Mouse (Mus musculus): ENCODE measurements around the gene 4930407I10Rik. TPM values are rescaled to one million over a fixed set of nuclear protein-coding genes. Genes with fewer than 3 reads are reported as not detected.
A peak's percentile ranks its signal among the peaks of the same experiment; 100 is the strongest.

4930407I10Rik gene
- polyA plus RNA-seq, 1 experiment, result not detected

DNA sequence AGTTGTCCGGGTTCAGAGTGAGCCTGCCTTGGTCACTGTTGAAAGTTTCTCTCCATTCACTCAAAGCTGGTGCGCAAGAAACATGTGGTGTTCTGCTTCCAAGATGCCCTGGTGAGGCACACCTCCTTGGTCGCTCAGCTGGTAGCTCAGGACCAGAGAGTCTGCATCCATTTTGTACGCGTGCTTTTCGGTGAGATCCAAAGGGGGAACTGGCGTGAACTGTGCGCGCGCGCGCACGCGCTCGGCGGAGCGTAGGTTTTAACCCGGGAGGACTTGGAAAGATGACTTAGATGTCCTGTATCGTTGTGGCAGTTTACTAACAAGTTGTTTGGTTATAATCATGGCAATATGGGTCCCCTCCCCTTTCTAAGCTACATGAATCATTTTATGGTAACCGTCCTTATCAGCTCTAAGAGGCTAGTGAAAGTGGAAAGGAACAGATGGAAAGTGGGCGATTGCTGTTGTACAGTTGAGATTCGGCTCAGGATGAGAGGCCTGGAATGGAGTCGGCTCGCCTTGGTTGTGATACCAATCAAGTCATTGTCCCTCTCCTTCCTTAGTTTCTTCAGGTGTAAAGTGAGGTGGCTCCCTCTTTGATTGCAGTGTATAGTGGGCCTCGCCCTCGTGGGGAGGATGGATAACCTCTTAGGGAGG lies 13.0 kb downstream of the 4930407I10Rik start:
- TF ChIP-seq CTCF (IDR thresholded peaks at IDR 0.05; ENCODE audit: control insufficient read depth, insufficient read depth, low read length), result no peak
- no peak for TF ChIP-seq POLR2A (IDR thresholded peaks at IDR 0.05; ENCODE audit: borderline replicate concordance, control insufficient read depth, low read depth, low read length)
- no peak overlapping the region for H3K27ac ChIP-seq (ENCODE audit: control insufficient read depth, insufficient read depth, low read depth, low read length, poor library complexity)
- no peak overlapping the region for H3K4me3 ChIP-seq (replicated peaks; ENCODE audit: control insufficient read depth, low read depth, low read length)
- H3K4me1 ChIP-seq (ENCODE audit: control insufficient read depth, insufficient read depth, low read length), result no peaks in the 10 kb centered on the region
- WGBS, result 88% methylated on average over 26 of the region's 26 CpGs

DNA sequence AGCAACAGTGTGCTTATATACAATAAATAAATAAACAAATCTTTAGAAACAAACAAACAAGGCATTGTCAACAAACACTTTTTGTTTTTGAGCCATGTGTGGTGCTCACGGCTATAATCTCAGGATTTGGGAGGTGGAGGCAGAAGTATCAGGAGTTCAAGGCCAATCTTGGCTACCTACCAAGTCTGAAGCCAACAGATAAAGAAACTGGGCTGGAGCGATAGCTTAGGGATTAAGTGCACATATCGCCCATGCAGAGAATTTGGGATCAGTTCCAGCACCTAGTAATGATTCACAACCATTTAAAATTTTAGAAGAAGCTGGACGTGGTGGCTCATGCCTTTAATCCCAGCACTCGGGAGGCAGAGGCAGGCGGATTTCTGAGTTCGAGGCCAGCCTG lies 14.5 kb downstream of the 4930407I10Rik start:
- TF ChIP-seq CTCF (IDR thresholded peaks at IDR 0.05; ENCODE audit: control insufficient read depth, insufficient read depth, low read length), result no peak
- WGBS, result 64% methylated on average over 7 of the region's 7 CpGs
- Histone ChIP-seq H3K4me3 (replicated peaks; ENCODE audit: control insufficient read depth, low read depth, low read length) (no peak overlapping the region), H3K27ac (ENCODE audit: control insufficient read depth, insufficient read depth, low read depth, low read length, poor library complexity) (no peak overlapping the region), H3K4me1 (ENCODE audit: control insufficient read depth, insufficient read depth, low read length) (no peaks in the 10 kb centered on the region)

DNA sequence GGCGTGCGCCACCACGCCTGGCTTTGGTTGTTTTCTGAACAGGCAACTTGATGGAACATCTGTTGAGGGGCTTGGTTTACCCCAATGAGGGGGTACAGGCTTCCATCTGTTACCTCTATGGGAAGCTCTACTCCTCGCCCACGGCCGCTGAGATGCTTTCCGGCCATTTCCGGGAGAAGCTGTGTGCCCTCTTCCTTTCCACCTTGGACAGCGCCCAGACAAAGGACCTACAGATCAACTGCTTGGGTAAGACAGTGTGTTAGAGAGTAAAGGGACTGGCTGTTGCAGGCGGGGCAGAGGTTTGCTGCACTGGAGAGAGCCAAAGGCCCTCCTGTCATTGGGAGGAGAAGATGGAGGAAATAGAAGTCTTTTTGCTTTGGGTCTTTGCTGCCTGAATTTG lies 20.9 kb downstream of the 4930407I10Rik start:
- TF ChIP-seq POLR2A (IDR thresholded peaks at IDR 0.05; ENCODE audit: borderline replicate concordance, control insufficient read depth, low read depth, low read length), result no peak
- no peak for TF ChIP-seq CTCF (IDR thresholded peaks at IDR 0.05; ENCODE audit: control insufficient read depth, insufficient read depth, low read length)
- 54% methylated on average over 10 of the region's 10 CpGs for WGBS

DNA sequence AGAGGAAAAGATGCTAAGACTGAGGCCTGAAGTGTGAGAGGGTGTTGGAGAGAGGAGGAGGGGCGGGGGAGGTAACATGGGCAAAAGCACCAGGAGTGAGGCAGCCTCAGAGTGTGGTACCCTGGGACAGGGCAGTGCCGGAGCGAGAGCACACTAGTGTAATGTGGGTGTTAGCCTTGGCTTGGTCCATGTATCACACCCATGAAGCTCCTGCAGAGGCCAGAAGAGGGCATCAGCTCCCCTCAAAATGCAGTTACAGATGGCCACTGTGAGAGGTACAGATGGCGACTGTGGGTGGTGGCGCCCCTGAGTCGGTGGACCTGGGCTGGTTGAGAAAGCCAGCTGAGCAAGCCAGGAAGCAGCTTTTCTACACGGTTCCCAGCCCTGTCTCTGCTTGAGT lies 22.2 kb downstream of the 4930407I10Rik start:
- H3K27ac ChIP-seq (ENCODE audit: control insufficient read depth, insufficient read depth, low read depth, low read length, poor library complexity), result no peak overlapping the region
- WGBS, result 23% methylated on average over 7 of the region's 7 CpGs
- TF ChIP-seq CTCF (IDR thresholded peaks at IDR 0.05; ENCODE audit: control insufficient read depth, insufficient read depth, low read length), result peak; percentile 54
- TF ChIP-seq POLR2A (IDR thresholded peaks at IDR 0.05; ENCODE audit: borderline replicate concordance, control insufficient read depth, low read depth, low read length), result no peak
- H3K4me3 ChIP-seq (replicated peaks; ENCODE audit: control insufficient read depth, low read depth, low read length), result no peak overlapping the region
- no peaks in the 10 kb centered on the region for H3K4me1 ChIP-seq (ENCODE audit: control insufficient read depth, insufficient read depth, low read length)

More for the DNA sequence above, 20.9 kb downstream of the 4930407I10Rik start:
- Histone ChIP-seq H3K4me1 (ENCODE audit: control insufficient read depth, insufficient read depth, low read length) (no peaks in the 10 kb centered on the region), H3K4me3 (replicated peaks; ENCODE audit: control insufficient read depth, low read depth, low read length) (no peak overlapping the region), H3K27ac (ENCODE audit: control insufficient read depth, insufficient read depth, low read depth, low read length, poor library complexity) (no peak overlapping the region)

DNA sequence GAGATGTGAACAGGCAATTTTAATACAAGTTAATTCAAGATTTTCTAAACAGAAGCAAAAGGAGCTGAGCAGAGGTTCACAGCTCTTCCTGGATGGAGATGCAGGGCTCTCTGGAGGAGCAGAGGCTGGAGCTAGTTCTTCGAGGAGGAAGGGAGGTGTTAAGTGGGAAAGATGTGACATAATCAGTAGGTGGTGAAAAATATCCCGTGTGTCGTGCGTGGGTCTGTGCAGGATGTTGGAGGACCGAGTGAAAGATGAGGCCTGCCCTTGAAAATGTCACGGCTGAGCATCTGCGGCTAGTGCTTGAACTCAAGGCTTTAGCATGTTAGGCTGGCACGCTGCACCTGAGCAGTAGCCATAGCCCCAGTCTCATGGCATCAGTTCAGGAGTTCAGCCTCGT lies 26.7 kb downstream of the 4930407I10Rik start:
- no peaks in the 10 kb centered on the region; the same call in 1 of the 2 replicates for H3K4me1 ChIP-seq (ENCODE audit: control insufficient read depth, insufficient read depth, low read length)
- H3K4me3 ChIP-seq (replicated peaks; ENCODE audit: control insufficient read depth, low read depth, low read length), result no peak overlapping the region
- no peak overlapping the region for H3K27ac ChIP-seq (ENCODE audit: control insufficient read depth, insufficient read depth, low read depth, low read length, poor library complexity)
- WGBS, result 82% methylated on average over 9 of the region's 9 CpGs
- no peak for TF ChIP-seq CTCF (IDR thresholded peaks at IDR 0.05; ENCODE audit: control insufficient read depth, insufficient read depth, low read length)
- TF ChIP-seq POLR2A (IDR thresholded peaks at IDR 0.05; ENCODE audit: borderline replicate concordance, control insufficient read depth, low read depth, low read length), result no peak

DNA sequence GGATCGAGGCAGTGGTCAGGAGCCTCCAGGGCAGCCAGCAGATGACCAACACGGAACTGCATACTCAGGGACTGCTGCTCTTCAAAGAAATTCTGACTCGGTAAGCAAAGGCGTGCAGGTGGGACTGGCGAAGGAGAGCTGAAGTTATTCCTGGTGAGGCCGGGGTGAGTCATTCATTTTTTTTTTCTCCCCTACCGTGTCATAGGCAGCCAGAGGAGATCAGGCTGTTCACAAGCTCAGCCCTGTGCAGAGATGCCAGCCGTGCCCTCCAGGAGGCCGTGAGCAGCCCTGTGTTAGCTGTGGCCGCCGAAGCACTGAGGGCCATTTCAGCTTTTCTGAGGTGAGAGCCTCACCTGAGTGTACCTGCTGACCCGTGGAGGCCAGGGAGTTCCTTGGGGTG lies 27.2 kb downstream of the 4930407I10Rik start:
- Histone ChIP-seq H3K4me1 (ENCODE audit: control insufficient read depth, insufficient read depth, low read length) (no peaks in the 10 kb centered on the region; the same call in 1 of the 2 replicates), H3K27ac (ENCODE audit: control insufficient read depth, insufficient read depth, low read depth, low read length, poor library complexity) (no peak overlapping the region), H3K4me3 (replicated peaks; ENCODE audit: control insufficient read depth, low read depth, low read length) (no peak overlapping the region)
- TF ChIP-seq CTCF (IDR thresholded peaks at IDR 0.05; ENCODE audit: control insufficient read depth, insufficient read depth, low read length), result no peak
- TF ChIP-seq POLR2A (IDR thresholded peaks at IDR 0.05; ENCODE audit: borderline replicate concordance, control insufficient read depth, low read depth, low read length), result no peak
- WGBS, result 85% methylated on average over 12 of the region's 12 CpGs

DNA sequence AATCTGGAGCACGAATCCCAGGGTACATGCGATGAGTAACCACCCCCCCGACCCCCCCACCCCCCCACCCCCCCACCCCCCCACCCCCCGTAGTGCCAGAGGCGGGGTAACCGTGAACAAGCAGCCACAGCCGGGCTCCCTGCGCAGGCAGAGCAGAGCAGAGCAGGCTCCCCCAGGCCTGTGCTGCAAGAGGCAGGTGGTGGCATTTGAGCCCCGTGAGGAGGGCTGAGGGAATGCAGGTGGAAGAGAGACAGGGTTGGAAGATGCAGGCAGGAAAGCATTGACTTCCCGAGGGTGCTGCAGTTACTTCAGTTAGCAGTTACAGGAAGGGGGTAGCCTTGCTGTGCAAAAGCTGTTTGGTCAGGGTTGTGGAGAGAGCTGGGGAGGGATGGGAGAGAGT lies 28.3 kb downstream of the 4930407I10Rik start:
- Histone ChIP-seq H3K27ac (ENCODE audit: control insufficient read depth, insufficient read depth, low read depth, low read length, poor library complexity) (no peak overlapping the region), H3K4me3 (replicated peaks; ENCODE audit: control insufficient read depth, low read depth, low read length) (no peak overlapping the region), H3K4me1 (ENCODE audit: control insufficient read depth, insufficient read depth, low read length) (no peaks in the 10 kb centered on the region; the same call in 1 of the 2 replicates)
- 7% methylated on average over 10 of the region's 10 CpGs for WGBS
- TF ChIP-seq CTCF (IDR thresholded peaks at IDR 0.05; ENCODE audit: control insufficient read depth, insufficient read depth, low read length) (no peak), POLR2A (IDR thresholded peaks at IDR 0.05; ENCODE audit: borderline replicate concordance, control insufficient read depth, low read depth, low read length) (no peak)

DNA sequence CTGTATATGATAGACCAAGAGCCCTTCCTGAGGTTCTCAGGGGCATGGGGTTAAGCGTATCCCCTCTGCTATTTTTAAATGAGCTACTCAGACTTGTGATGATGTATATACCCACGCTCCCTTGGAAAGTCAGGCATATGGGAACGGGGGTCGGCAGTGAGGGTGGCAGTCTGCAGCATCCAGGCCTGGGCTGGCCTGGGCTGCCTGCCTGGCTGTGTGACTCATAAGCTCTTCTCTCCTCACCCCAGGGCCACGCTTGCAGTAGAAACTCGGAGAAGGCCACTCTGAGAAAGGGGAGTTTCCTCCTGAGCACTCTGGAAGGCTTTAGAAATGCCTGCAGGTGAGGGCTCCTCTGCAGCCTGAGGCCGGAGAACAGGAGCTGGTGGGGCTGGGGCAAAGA lies 32.1 kb downstream of the 4930407I10Rik start:
- Histone ChIP-seq H3K4me3 (replicated peaks; ENCODE audit: control insufficient read depth, low read depth, low read length) (no peak overlapping the region), H3K27ac (ENCODE audit: control insufficient read depth, insufficient read depth, low read depth, low read length, poor library complexity) (no peak overlapping the region), H3K4me1 (ENCODE audit: control insufficient read depth, insufficient read depth, low read length) (no peaks in the 10 kb centered on the region; the same call in 1 of the 2 replicates)
- WGBS, result 81% methylated on average over 7 of the region's 7 CpGs
- TF ChIP-seq POLR2A (IDR thresholded peaks at IDR 0.05; ENCODE audit: borderline replicate concordance, control insufficient read depth, low read depth, low read length) (no peak), CTCF (IDR thresholded peaks at IDR 0.05; ENCODE audit: control insufficient read depth, insufficient read depth, low read length) (no peak)

Data from bone marrow, adult 2 months (tissue).